Mouse (Mus musculus) layer of hippocampus, postnatal 25 days (tissue): Measurements from ENCODE around the gene Dynlt1f. TPM values are rescaled to one million over a fixed set of nuclear protein-coding genes. Genes with fewer than 3 reads are reported as not detected.
"Not testable (repeated sequence)": the region's sequence is repeated elsewhere in the genome, so short reads cannot be mapped to it uniquely, and the experiment has no call there.

Experiments
- DNase-seq, 2 experiments: peaks; one replicate each; pipeline ENCODE4 v3.0.0; 2022; ENCODE audit warnings: mixed read lengths in 2 of 2, low spot score in 1 of 2; ENCODE audit errors: extremely low spot score in 1 of 2
- total RNA-seq, 2 experiments: library from RNA; stranded (reverse); gene quantifications; 2 replicates each; pipeline ENCODE4 v1.2.3; 2021

Gene Dynlt1f
- total RNA-seq, 2 experiments from 2014 or later: 33.5 to 35.3 TPM

GRCm38 (mm10) chr17:6632850-6633249 is 22.9 kb downstream of the Dynlt1f start:
- not testable (repeated sequence) for DNase-seq

GRCm38 (mm10) chr17:6630398-6630797 is 25.3 kb downstream of the Dynlt1f start:
- not testable (repeated sequence) for DNase-seq

- not testable (repeated sequence) for DNase-seq
These were observed 30.7 kb downstream of the Dynlt1f start for GRCm38 (mm10) chr17:6624926-6625558.

GRCm38 (mm10) chr17:6621976-6622375 is 33.7 kb downstream of the Dynlt1f start:
- not testable (repeated sequence) for DNase-seq

- DNase-seq: not testable (repeated sequence)
These were observed 34.8 kb downstream of the Dynlt1f start for GRCm38 (mm10) chr17:6620730-6621451.

GRCm38 (mm10) chr17:6620035-6620434 is 35.7 kb downstream of the Dynlt1f start:
- not testable (repeated sequence) for DNase-seq

- not testable (repeated sequence) for DNase-seq
These were observed 36.4 kb downstream of the Dynlt1f start for GRCm38 (mm10) chr17:6619271-6619670.

- not testable (repeated sequence) for DNase-seq
These were observed 37.9 kb downstream of the Dynlt1f start for GRCm38 (mm10) chr17:6617689-6618400.

- not testable (repeated sequence) for DNase-seq
These were observed 39.0 kb downstream of the Dynlt1f start for GRCm38 (mm10) chr17:6616731-6617130.

GRCm38 (mm10) chr17:6614316-6614715 is 41.4 kb downstream of the Dynlt1f start:
- DNase-seq: not testable (repeated sequence)

GRCm38 (mm10) chr17:6613524-6613923 is 42.2 kb downstream of the Dynlt1f start:
- DNase-seq: not testable (repeated sequence)

GRCm38 (mm10) chr17:6605347-6605746 is 50.4 kb downstream of the Dynlt1f start:
- DNase-seq: not testable (repeated sequence)

GRCm38 (mm10) chr17:6602205-6602604 is 53.5 kb downstream of the Dynlt1f start:
- DNase-seq: not testable (repeated sequence)

- peak in 1 of 2 experiments; percentile 29 for DNase-seq
These were observed 54.3 kb downstream of the Dynlt1f start, which contains the start of gene Dynlt1c for GRCm38 (mm10) chr17:6601204-6601911. TSS of gene Dynlt1c (plus strand) at chr17:6601671.

- DNase-seq: not testable (repeated sequence)
These were observed 55.3 kb downstream of the Dynlt1f start for GRCm38 (mm10) chr17:6600216-6600911.

- DNase-seq: not testable (repeated sequence)
These were observed 57.3 kb downstream of the Dynlt1f start for GRCm38 (mm10) chr17:6598356-6598755.
